23 mouse cellular contexts compared by ENCODE assay signal in genomic region chr10:75355341-75355740, GRCm38 (mm10). TPM values are rescaled to one million over a fixed set of nuclear protein-coding genes. Genes with fewer than 3 reads are reported as not detected.
"Had no signal": no experiment of that assay in that cellular context is flagged by ENCODE, and none has a peak within 500 bp of the region (broad histone marks: within the 10 kb centered on the region; RNA-seq: fewer than 3 reads in every experiment).

No protein-coding gene starts in this region.

- DNase-seq: forebrain, postnatal 0 days; gastrocnemius, postnatal 14 days; gastrocnemius, postnatal 36 days; heart, adult 18-20 months; kidney, adult 11 months; kidney, adult 2 months; kidney, adult 9 months; kidney, postnatal 14 days; kidney, postnatal 36 days; layer of hippocampus, adult 9-11 months; layer of hippocampus, postnatal 36 days; left cerebral cortex, postnatal 4 days; liver had no signal

- H3K4me3 ChIP-seq: heart, embryonic 15.5 days; hindbrain, embryonic 13.5 days; hindbrain, embryonic 15.5 days; kidney, embryonic 15.5 days; limb, embryonic 12.5 days had no signal

- H3K36me3 ChIP-seq: heart, embryonic 15.5 days; hindbrain, embryonic 13.5 days; hindbrain, embryonic 15.5 days; kidney, embryonic 15.5 days; limb, embryonic 12.5 days had no signal

- ATAC-seq: forebrain, postnatal 0 days; hindbrain, postnatal 0 days; intestine, embryonic 16.5 days had no signal

- H3K9me3 ChIP-seq: heart, embryonic 15.5 days; hindbrain, embryonic 13.5 days; hindbrain, embryonic 15.5 days; kidney, embryonic 15.5 days; limb, embryonic 12.5 days had no signal

- H3K9ac ChIP-seq: forebrain, postnatal 0 days; heart, embryonic 15.5 days; hindbrain, embryonic 13.5 days; hindbrain, embryonic 15.5 days; kidney, embryonic 15.5 days; limb, embryonic 12.5 days; liver, embryonic 14.5 days had no signal

- H3K27me3 ChIP-seq: heart, embryonic 15.5 days; hindbrain, embryonic 13.5 days; hindbrain, embryonic 15.5 days; kidney, embryonic 15.5 days; limb, embryonic 12.5 days had no signal

- H3K27ac ChIP-seq: heart, embryonic 15.5 days; hindbrain, embryonic 13.5 days; hindbrain, embryonic 15.5 days; hindbrain, postnatal 0 days; kidney, embryonic 15.5 days; kidney, postnatal 0 days; limb, embryonic 12.5 days; liver, embryonic 14.5 days had no signal

- H3K4me1 ChIP-seq: hindbrain, embryonic 13.5 days; hindbrain, embryonic 15.5 days; kidney, embryonic 15.5 days; limb, embryonic 12.5 days had no signal

- H3K4me2 ChIP-seq: heart, embryonic 11.5 days; heart, embryonic 15.5 days; hindbrain, embryonic 13.5 days; hindbrain, embryonic 15.5 days; kidney, embryonic 15.5 days; limb, embryonic 12.5 days had no signal

RNA-seq across cellular contexts. Expression of gene Upb1, which starts 45.6 kb away (rescaled TPM):
- total RNA-seq: gastrocnemius, postnatal 36 days; layer of hippocampus, postnatal 36 days had no signal
